ENCODE assay signal across 8 mouse cellular contexts in the genomic region with DNA sequence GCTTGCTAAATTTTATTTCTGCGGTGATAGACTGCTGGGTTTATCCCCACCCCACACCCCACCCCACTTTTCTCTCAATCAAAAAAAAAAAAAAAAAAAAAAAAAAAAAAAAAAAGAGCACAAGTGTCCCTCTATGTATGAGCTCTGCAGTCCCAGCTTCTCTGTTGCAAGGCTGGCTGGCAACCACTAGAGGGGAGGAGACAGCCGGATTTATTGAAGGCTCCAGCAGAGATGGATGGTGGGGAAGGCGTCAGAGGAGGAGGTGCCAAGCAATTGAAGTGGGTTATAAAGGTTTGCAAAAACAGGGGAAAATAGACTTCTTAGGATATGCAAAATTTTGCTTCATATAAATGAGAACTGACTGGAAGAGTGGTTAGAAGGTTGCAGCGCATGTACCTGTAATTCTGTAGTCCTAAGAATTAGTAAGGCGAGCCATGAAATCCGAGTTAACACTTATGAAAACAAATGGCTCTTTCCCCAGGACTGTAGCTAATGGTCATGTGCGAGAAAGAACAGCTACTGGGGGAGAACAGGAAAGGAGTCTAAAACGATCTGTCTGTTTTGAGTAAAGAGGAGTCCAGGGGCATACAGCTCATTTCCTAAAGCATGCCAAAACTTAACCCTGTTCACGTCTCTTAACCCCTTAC.
A peak's percentile ranks its signal among the peaks of the same experiment; 100 is the strongest.
DNase-seq lines count a peak whose midpoint lies in the region; ATAC-seq and TF ChIP-seq lines count a peak whose summit lies in the region.

No protein-coding gene starts in this region.

- no peak overlapping the region for H3K9ac ChIP-seq in neural tube, embryonic 15.5 days (replicated peaks)

- DNase-seq in gastrocnemius, adult 2 months, result peak; percentile 14
- DNase-seq in gastrocnemius, adult 18-20 months (ENCODE audit: low spot score), result no peak
- peak; percentile 37 to 64 for DNase-seq in cerebellum, postnatal 25 days
- DNase-seq in frontal cortex, postnatal 14 days (ENCODE audit: low spot score in 2 of 2), result peak; percentile 72 to 82
- DNase-seq in kidney, adult 9 months, result peak; percentile 62
- peak; percentile 64 for DNase-seq in limb, embryonic 10.5 days (ENCODE audit: low spot score)
- no peak for DNase-seq in spleen, postnatal 14 days (ENCODE audit: low spot score in 2 of 2)

- H3K4me3 ChIP-seq in gastrocnemius, adult 2 months, result no peak overlapping the region
- H3K4me3 ChIP-seq in limb, embryonic 10.5 days, result peak overlapping the region; percentile 34
- peak overlapping the region; percentile 30 for H3K4me3 ChIP-seq in neural tube, embryonic 15.5 days (replicated peaks)

- 12% methylated on average over 9 of the region's 9 CpGs for WGBS in limb, embryonic 10.5 days
- 3% methylated on average over 9 of the region's 9 CpGs for WGBS in neural tube, embryonic 15.5 days

- no peaks in the 10 kb centered on the region for H3K36me3 ChIP-seq in limb, embryonic 10.5 days
- no peaks in the 10 kb centered on the region for H3K36me3 ChIP-seq in neural tube, embryonic 15.5 days

- TF ChIP-seq CTCF in gastrocnemius, adult 2 months (IDR thresholded peaks at IDR 0.05), result peak; percentile 27; the same call in 1 of the 2 replicates

- H3K9me3 ChIP-seq in limb, embryonic 10.5 days (replicated peaks), result no peaks in the 10 kb centered on the region
- no peaks in the 10 kb centered on the region for H3K9me3 ChIP-seq in neural tube, embryonic 15.5 days (replicated peaks)

- peak; percentile 94 for ATAC-seq in neural tube, embryonic 15.5 days (ENCODE audit: low FRiP score)

- intact Hi-C loops in gastrocnemius, adult 2 months (cut with DNase I), result no loop called here

- no peaks in the 10 kb centered on the region for H3K27me3 ChIP-seq in limb, embryonic 10.5 days (ENCODE audit: low read depth, poor library complexity, severe bottlenecking)
- H3K27me3 ChIP-seq in neural tube, embryonic 15.5 days (replicated peaks), result no peaks in the 10 kb centered on the region

- H3K4me1 ChIP-seq in limb, embryonic 10.5 days, result 0 out of 2 replicates have a peak, but pooled peaks cover 11% of the 10 kb centered on the region
- peaks cover 21% of the 10 kb centered on the region for H3K4me1 ChIP-seq in neural tube, embryonic 15.5 days

- H3K27ac ChIP-seq in gastrocnemius, adult 2 months, result no peak overlapping the region
- no peak overlapping the region for H3K27ac ChIP-seq in limb, embryonic 10.5 days
- peak overlapping the region; percentile 48 for H3K27ac ChIP-seq in neural tube, embryonic 15.5 days (replicated peaks)

- peak overlapping the region; percentile 56 for H3K4me2 ChIP-seq in neural tube, embryonic 15.5 days

Comparison
In these comparisons a context has a peak if more than half of its experiments do, and no peak if none do; other contexts are left out.
1. DNase-seq: peak in gastrocnemius, adult 2 months (single experiment), cerebellum, postnatal 25 days (2 of 2), frontal cortex, postnatal 14 days (2 of 2), kidney, adult 9 months (single experiment) and limb, embryonic 10.5 days (single experiment); none in gastrocnemius, adult 18-20 months (single experiment) and spleen, postnatal 14 days (0 of 2).